Mouse (Mus musculus) naive thymus-derived CD4-positive, alpha-beta T cell, adult 2 months (primary cell): ENCODE measurements around the gene March2.
A peak's percentile ranks its signal among the peaks of the same experiment; 100 is the strongest.
"Not testable (repeated sequence)": the region's sequence is repeated elsewhere in the genome, so short reads cannot be mapped to it uniquely, and the experiment has no call there.

Experiments
- DNase-seq: peaks from one replicate; pipeline ENCODE4 v3.0.0-alpha.2; 2011; ENCODE audit warnings: low read depth

The March2 gene

DNA sequence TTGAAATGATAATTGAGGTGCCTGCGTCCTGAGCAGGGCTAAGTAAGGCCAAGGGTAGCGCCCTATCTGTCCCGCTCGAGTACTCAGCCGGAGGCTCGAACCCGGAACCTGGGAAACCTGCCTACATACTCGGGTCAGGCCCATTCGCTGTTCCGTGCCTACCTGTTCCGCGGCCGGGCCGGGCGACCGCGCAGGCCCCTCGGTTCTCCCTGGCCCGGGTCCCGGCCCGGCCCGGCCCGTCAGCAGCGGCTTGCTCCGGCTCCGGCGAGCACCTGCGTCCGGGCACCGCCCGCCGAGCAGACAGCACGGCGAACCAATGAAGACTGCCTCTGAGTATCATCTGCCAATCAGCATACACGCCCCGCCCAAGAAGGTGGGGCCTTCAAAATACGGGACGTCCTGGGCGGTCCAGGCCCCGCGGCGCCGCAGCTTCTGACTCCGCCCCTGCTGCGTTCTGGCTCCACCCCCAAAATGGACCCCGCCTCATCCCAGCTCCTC is at the start of gene March2:
March2 (minus strand) TSS at position 287 of the 498 bp plus-strand sequence.
- DNase-seq, result peak; percentile 97

DNA sequence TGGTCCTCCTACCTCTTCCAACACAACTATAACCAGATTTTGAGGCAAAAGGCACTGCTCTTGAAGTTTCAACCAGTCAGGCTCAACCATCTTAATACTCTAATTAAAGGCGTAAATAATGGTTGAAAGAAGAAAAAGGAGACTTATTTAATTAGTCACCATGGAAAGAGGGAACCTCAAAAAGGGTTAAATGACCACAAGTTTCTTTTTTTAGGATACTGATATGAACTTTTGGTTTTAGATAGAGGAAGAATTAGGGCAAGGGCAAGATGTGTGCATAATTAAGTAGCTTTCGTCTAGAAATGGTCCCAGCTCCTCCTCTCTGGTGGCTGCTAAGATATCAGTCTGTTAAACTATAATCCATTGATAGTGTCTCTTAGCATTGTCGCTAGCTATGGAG is 47.9 kb upstream of the March2 start:
- DNase-seq, result no peak

DNA sequence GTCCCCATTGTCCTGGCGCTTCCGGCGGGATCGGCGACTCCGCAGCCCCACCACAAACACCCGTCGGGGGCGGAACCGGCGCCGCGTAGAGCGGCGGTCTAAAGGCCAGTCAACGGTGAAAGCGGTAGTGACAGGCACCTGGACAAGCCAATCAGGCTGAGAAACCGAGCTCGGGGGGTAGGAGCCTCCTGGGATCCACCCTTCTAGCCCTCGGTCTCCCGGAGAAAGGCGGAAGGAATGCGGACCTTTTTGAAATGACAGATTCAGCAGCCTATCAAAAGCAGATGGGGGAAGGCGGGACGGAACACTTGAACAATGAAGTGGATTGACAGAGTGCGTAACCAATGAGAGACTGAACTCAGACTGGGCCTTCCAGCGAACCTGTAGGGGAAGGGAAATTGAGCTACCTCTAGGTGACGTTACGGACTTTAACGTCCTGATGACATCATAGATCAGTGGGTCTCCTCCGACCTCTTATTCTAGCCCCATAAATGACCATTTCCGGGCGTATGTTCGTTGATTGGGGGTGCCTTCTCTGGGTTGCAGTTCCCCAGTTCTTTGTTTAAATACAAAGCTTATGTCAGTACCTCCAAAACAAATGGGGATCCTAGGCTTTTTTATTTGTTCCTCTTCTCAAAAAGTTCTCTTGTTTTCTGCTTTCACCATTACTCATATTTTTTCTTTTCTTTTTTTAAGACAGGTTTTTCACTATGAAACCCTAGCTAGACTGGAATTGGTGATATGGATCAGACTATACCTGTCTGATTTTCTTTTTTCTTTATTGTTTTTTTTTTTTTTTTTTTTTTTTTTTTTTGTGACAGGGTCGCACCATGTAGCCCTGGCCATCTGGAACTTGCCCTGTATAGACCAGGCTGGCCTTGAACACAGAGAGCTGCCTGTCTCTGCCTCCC is 42.0 kb upstream of the March2 start, which contains the start of gene Rab11b:
Rab11b (minus strand) TSS at position 276 of the 911 bp plus-strand sequence.
- peak; percentile 100 for DNase-seq

DNA sequence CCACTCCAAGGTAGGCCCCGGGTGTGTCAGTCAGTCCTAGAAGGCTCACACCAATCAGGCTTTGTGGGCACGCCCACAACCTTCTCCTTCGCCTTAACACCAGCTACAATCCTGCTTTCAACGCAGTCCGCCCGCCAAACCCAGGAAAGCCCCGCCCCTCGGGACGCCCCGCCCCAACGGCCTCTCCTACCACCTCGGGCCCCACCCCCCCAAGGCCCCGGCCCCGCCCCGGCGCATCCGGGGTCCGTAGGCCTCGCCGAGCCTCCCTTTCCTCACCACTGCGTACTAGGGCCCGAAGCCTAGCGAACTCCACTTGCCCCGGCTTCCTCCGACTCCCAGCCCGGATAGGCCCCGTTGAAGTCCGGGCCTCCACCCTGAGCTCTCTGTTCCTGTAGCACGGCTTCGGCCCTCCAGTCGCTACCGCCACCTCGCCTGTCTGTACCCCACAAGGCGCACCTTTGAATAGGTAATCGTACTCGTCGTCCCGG is 41.3 kb upstream of the March2 start:
- DNase-seq, result peak; percentile 86

DNA sequence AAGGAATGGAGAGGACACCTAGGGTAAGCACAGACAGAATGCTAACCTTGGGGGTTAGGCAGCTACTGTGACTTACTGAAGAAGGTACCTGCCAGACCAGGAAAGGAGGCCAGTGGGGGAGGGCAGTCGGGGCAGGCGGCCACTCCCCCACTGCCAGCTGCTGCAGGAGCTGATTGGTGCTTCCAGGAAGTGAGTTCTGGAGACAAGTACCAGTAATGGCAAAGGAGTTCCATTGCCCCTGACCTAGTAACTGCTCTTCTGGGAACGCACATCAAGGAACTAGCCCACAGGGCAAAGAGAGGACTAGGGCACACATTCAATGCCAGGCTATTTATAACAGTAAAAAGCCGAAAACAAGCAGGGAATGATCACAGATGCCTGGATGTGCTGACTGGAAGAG is 38.8 kb upstream of the March2 start:
- no peak for DNase-seq

DNA sequence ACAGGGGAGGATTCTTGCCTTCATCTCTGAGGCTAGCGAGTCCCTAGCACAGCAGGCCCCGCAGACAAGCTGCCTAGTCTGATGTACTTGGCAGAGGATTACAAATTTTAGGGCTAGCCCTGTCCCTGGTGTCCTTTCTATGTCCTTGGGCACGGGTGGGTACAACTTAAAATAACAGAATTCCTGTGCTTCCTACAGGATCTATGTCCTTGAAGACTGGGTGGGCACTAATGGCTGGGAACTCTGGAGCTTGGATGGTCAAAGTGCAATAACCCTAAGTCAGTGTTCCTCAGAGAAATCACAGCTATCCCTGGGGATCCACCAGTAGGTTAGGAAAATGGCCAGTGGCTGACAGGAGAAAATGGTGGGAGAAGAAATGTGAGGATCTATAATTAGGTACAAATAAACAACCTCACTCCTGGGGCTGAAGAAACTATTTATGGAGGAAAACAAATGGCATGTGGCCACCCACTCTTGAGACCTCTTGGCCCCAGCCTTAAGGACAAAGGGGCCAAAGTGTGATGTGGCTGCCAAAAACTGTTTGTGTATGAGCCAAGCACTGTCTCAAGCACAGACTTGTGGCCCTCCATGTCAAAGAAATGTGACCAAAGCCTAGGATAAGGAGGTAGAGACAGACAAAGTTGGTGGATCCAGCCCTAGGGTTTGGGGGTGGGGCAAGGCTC is 37.8 kb upstream of the March2 start:
- no peak for DNase-seq

DNA sequence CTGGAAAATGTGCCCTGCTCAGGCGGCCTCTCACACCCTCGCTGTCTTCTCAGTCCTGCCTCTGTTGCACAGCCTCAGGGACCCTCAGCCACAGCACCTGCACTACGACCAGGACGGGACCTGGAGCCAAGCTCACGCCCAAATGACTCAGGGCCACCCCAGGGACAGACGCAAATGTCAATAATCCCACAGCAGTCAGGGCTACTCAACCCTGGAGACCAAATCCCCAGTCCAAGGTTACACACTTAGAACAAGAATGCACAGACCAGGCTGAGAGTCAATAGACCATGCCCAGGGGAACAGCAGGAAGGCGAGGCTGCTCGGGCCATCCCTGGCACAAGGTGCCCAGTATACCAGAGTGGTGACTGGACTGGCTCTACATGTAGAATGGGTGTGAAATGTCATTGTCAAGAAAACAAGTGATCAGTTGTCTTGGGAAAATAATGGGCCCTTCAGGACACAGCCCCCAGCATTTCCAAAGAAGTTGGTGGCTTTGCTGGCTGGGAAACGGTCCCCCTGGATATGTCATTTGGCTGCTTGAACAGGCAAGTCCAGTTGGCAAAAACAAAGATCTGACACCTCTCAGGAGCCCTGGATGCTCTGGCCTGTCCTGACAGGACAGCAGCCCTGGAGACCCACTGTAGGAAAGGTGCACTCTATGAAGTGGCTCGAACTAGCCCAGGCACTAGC is 37.1 kb upstream of the March2 start:
- DNase-seq, result no peak

DNA sequence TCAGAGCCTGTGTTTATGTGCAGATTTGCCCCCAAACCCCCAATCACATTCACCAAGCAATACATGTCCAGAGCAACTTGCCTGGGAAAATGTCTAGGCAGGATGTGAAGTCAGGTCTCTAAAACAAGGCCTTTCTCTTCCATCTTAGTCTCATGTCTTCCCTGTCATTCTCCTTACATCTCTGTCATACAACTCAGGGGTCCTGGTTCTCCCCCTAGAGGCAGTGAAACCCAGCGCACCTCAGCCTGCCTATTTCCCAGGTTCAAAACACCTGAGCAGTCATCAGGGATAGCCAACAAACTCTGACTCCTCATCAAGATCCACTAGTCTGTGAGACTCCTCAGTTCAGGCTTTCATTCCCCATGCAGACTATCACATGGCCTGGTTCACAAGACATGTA is 36.2 kb upstream of the March2 start:
- DNase-seq, result no peak

DNA sequence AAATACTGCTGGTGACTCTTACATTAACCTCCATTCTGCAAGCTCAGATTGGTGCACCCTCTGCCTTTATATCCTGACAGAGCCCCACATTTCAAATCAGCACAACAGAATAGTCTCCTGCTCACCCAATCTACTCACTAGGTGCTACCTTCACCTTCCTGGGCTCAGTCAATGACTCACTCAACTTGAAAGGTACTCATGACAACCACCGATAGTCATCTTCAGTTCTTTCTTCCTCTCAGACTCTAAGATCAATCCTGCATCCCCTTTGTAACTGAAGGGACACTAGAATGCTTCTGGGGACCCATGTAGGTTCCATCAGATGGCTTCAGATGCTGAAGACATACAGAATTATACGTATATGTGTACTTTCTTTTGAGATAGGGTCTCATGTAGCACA is 33.8 kb upstream of the March2 start:
- peak; percentile 60 for DNase-seq

DNA sequence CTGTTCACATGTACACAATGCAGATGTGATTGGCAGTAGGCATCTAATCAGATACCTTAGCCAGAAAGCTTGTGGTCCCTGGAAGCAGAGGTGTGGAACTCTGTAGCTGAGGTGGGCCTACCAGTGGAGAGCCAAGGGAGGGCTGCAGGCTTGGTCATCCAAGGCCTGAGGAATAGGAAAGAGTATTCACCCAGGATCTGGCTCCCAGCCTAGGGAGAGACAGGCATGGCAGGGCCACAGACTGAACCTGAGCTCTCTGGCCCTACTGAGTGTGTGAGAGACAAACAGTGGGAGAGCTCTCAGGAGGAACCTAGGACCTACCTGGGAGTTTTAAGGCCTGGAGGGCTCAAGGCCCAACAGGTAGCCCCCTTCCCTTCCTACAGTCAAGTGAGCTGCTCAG is 32.7 kb upstream of the March2 start:
- DNase-seq, result no peak

DNA sequence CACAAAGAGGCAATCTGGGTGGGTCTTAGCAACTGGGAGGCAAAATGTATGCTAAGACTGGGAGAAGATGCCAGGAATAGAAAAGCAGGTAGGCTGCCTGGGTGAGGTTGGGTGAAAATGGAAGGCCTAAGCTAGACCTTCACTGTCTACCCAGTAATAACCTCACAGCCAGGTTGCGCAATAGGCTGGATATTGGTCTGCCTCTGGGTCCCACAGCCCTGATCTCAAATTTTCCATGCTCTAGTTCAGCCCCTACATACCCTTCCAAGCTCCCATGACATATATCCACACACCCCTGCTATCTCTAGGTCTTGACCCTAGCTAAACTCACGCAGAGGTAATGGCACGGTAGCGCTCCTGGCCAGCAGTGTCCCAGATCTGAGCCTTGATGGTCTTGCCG is 31.0 kb upstream of the March2 start:
- no peak for DNase-seq

DNA sequence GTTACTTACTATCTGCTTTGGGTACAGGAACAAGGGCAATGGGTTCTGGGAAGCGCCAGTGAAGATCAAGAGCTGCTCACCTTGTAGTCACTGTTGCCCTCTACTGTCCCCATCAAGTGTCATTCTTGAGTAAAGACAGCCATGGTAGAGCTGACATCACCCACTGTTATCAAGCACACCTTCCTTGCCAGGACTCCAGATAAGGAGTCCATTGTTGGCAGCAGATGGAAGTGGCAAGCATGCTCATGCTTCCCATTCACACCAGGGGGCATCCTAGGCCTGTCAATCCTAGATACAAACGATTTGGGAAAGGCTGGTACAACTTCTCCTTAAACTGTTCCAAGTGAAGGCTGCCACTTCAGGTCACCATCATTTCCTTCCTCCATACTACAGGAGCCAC is 27.5 kb upstream of the March2 start:
- DNase-seq, result no peak

DNA sequence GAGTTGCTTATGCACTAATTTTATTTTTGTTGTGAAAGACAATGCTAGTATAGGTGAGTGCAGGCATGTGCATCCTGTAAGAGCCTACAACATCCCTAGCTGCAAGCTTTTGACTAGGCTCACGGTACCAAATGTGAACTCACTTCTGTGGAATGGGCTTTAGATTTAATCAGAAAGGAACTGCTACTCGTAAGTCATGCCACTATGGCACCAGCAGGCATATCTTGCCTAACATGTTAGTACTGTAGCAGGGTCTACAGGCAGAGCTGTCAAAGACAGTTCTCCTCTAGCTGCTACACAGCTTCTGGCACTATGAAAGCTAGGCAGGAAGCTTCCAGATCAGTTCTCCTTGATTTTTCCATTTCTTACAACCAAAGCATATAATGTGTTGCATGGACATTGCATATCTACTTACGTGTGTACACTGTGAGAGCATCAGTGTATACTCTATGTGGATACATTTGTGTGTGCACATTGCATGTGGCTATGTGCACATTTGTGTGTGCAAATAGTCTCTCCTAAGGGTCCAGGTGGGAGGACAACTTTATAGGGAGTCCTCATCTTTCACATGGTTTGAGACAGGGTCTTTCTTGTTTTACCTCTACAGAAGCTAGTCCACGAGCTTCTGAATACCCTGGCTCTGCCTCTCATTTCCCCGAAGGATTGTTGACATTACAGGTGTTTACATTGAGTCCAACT is 26.4 kb upstream of the March2 start:
- peak; percentile 6 for DNase-seq

DNA sequence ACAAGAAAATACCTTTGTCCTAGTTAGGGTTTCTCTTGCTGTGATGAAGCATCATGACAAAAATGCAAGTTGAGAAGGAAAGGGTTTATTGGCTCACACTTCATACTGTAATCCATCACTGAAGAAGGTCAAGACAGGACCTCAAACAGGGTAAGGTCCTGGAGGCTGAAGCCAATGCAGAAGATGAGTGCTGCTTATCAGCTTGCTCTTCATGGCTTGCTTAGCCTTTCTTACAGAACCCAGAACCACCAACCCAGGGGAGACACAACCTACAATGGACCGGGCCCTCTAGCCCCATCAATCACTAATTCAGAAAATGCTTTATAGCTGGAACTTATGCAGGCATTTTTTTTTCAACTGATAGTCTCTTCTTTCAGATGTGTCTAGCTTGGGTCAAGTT is 23.9 kb upstream of the March2 start:
- no peak for DNase-seq

DNA sequence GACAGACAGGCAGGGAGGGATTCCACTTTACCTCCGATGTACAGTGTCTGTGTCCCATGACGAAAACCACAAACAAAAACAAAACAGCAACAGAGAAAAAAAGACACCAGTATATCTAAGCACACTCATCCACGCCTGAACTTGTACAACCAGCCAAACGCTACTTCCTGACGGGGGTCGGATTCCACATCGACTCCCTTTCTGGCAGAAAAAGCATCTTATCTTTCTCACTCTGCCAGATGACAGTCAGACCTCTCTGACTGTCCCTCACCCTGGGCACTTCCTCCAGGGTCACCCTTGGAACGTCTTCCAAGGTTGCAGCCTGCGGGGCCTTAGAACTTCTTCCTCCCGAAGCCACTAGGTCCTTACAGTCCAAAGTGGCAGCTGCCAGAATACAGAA is 15.1 kb upstream of the March2 start:
- not testable (repeated sequence) for DNase-seq

DNA sequence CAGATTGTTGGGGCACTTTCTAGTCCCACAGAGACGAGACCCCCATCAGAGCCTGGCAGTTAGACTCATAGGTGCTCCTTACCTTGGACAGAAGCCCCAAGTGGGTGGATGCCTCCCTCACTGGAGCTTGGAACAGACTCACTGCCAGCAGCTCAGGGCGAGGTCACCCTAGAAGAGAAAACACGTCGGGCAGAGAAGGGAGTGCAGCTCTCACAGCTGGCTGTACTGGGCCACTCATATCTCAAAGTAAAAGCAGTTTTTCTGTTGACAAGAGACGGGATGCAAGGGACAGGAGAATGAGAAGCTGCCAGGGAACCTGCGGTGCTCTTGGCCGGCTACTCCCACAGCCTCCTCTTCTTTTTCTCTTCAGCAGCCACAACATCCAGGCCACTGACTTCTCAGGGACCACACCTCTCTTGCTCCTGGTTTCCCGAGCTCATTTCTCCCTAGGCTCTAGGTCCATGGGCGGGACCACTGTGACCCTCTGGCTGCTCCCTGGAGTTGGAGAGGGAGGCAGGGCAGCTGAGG is 14.2 kb upstream of the March2 start:
- not testable (repeated sequence) for DNase-seq

DNA sequence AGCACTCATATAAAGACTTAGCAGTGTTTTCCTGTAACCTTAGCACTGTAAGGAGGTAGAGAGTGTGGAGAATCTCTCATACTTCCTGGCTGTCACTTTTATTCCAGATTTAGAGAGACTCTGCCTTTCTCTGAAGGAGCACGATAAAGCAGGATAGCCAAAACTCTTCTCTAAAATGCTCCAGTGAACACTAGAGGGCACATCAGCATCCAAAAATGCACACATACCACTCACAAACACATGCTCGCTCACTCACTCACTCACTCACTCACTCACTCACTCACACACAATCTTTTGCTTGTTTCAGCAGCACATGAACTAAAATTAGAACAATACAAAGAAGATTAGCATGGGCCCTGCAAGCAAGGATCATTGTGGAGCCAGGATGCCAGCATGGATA is 10.7 kb upstream of the March2 start:
- peak; percentile 40 for DNase-seq

DNA sequence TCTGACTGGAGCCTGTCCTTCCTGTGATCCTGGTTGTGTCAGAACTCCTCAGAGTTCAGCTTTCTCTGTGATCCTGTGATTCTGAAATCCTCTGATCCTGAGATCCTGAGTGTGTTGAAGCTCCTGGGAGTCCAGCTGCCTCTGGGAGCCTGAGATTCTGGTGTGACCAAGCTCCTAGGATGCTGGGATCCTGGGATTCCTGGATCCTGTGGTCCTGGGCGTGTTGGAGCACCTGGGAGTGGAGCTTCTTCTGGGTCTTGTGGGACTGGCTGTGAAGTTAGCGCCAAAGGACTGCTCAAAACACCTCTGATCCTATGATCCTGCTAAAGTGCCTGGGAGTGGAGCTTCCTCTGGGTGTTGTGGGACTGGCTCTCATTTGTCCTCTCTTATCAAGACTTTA is 9.9 kb upstream of the March2 start:
- no peak for DNase-seq

DNA sequence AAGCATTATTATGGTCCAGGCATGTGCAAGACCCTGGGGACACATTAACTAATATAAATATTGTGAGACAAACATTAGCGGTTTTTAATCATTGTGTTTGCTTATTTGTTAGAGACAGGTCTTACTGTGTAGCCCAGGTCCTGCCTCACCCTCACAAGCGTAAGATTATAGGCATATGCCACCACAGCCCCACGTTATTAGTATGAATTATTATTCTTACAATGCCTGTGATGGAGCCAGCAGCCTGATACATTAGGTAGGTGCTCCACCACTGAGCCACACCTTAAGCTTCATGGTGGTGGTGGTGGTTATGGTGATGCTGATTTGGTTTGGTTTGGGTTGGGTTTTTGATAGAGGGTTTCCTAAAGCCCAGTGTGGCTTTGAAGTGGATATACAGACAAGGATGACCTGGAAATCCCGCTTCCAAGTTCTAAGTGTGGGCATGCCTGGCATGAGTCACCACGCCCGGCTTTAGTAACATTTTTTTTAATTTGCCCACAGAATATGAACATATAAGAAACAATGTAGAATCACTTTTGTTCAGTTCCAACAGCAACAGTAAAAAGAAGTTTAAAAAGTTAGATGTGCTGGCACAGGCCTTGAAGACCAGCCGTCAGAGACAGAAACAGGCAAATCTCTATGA is 1.4 kb upstream of the March2 start:
- no peak for DNase-seq

DNA sequence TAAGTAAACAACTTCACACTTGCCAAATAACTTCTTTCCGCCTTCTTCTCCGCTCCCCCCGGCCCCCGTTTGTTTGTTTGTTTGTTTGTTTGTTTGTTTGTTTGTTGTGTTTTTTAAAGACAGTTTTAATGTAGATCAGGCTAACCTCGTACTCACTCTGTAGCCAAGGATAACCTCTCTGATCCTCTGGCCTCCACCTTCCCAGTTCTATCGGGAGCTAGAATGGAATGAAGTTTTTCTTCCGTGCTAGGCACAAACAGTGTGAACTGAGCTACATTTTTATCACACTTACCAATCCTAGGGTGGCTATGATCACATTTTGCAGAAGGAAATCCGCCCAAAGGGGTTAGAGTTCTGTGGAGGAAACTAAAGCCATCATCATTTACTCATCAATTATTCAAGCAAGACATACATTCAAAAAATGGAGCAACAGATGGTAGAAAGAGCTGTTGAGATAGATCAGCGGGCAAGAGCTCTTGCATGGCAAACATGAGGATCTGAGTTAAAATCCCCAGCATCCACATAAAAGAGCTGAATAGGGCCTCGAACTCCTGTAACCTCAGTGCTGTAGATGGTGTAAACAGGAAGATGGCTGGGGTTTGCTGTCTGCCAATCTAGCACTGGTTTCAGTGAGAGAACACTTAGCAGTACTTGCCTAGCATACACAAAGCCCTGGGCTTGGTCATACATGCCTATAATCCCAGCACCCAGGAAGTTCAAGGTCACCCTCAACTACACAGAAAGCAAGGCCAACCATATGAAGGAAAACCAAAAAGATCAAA is 665 bp upstream of the March2 start:
- DNase-seq, result peak; percentile 36
